Mouse (Mus musculus) embryonic fibroblast, embryonic 13.5 days (primary cell): ENCODE data around the gene Tmem56. TPM values are rescaled to one million over a fixed set of nuclear protein-coding genes. Genes with fewer than 3 reads are reported as not detected.

Source experiments
- H3K27ac ChIP-seq: 2 replicates; pipeline ENCODE4 v1.5.1; 2012; ENCODE audit warnings: low read length, control low read depth, inconsistent platforms; ENCODE audit not compliant: insufficient read depth
- H3K4me1 ChIP-seq: 2 replicates; pipeline ENCODE4 v1.6.1; 2011; ENCODE audit warnings: low read length; ENCODE audit not compliant: control insufficient read depth, insufficient read depth
- H3K4me3 ChIP-seq: 2 replicates; pipeline ENCODE4 v1.5.1; 2011; ENCODE audit warnings: mild to moderate bottlenecking, control low read depth, low read length; ENCODE audit not compliant: insufficient read depth
- CTCF ChIP-seq: IDR thresholded peaks from 2 replicates; pipeline ENCODE4 v1.5.1; 2011; ENCODE audit warnings: mild to moderate bottlenecking, control low read depth, low read length, moderate library complexity, borderline replicate concordance; ENCODE audit not compliant: insufficient read depth
- POLR2A ChIP-seq: IDR thresholded peaks from 2 replicates; pipeline ENCODE4 v1.6.1; 2011; ENCODE audit warnings: low read depth, mild to moderate bottlenecking, control low read depth, low read length, moderate library complexity
- polyA plus RNA-seq: library from polyadenylated mRNA; stranded (reverse); fragments of >200 nt; gene quantifications from 2 replicates; pipeline ENCODE4 v1.2.4, GENCODE M21; 2011; ENCODE audit warnings: low read depth; ENCODE audit not compliant: missing spikeins, insufficient read length

The Tmem56 gene
- polyA plus RNA-seq, 1 experiment, result 1.1 TPM

- 0 out of 2 replicates have a peak, but pooled peaks cover 2% of the 10 kb centered on the region for H3K4me1 ChIP-seq
- no peak overlapping the region for H3K4me3 ChIP-seq
- no peak for TF ChIP-seq POLR2A
- TF ChIP-seq CTCF, result no peak
- no peak overlapping the region for H3K27ac ChIP-seq
These were observed 122.5 kb downstream of the Tmem56 start for GRCm38 (mm10) chr3:121160424-121160823.

GRCm38 (mm10) chr3:121159566-121159965, 123.3 kb downstream of the Tmem56 start:
- Histone ChIP-seq H3K27ac (no peak overlapping the region), H3K4me1 (0 out of 2 replicates have a peak, but pooled peaks cover 2% of the 10 kb centered on the region), H3K4me3 (no peak overlapping the region)
- TF ChIP-seq CTCF, result no peak
- no peak for TF ChIP-seq POLR2A

- H3K4me1 ChIP-seq, result 0 out of 2 replicates have a peak, but pooled peaks cover 2% of the 10 kb centered on the region
- no peak overlapping the region for H3K4me3 ChIP-seq
- H3K27ac ChIP-seq, result no peak overlapping the region
- TF ChIP-seq CTCF, result no peak
- no peak for TF ChIP-seq POLR2A
These were observed 124.0 kb downstream of the Tmem56 start for GRCm38 (mm10) chr3:121158901-121159351.

GRCm38 (mm10) chr3:121157546-121158330, 125.2 kb downstream of the Tmem56 start:
- TF ChIP-seq CTCF, result no peak
- no peak for TF ChIP-seq POLR2A
- Histone ChIP-seq H3K4me1 (0 out of 2 replicates have a peak, but pooled peaks cover 2% of the 10 kb centered on the region), H3K4me3 (no peak overlapping the region), H3K27ac (no peak overlapping the region)

- H3K4me3 ChIP-seq, result no peak overlapping the region
- H3K27ac ChIP-seq, result no peak overlapping the region
- 0 out of 2 replicates have a peak, but pooled peaks cover 2% of the 10 kb centered on the region for H3K4me1 ChIP-seq
- TF ChIP-seq POLR2A (no peak), CTCF (no peak)
These were observed 126.3 kb downstream of the Tmem56 start for GRCm38 (mm10) chr3:121156451-121157186.

GRCm38 (mm10) chr3:121156043-121156442, 126.9 kb downstream of the Tmem56 start:
- H3K4me1 ChIP-seq, result 0 out of 2 replicates have a peak, but pooled peaks cover 2% of the 10 kb centered on the region
- H3K4me3 ChIP-seq, result no peak overlapping the region
- no peak for TF ChIP-seq POLR2A
- TF ChIP-seq CTCF, result no peak
- H3K27ac ChIP-seq, result no peak overlapping the region

Other genes with a start within 250 kb of the Tmem56 start
- gene Rwdd3, start 111.4 kb downstream of the Tmem56 start, polyA plus RNA-seq, result 3.6 and 5.9 TPM in 2 replicates
- gene Alg14, start 8.7 kb upstream of the Tmem56 start, polyA plus RNA-seq, result 34.8 and 49.0 TPM in 2 replicates
- 720 and 799 TPM in 2 replicates for gene Cnn3, start 143.4 kb upstream of the Tmem56 start, polyA plus RNA-seq
- gene Slc44a3, start 249.3 kb upstream of the Tmem56 start, polyA plus RNA-seq, result 0.70 TPM in 1 of 2 replicates, not detected in the other